Mouse (Mus musculus) yolk sac, embryonic 10.5 days (tissue): ENCODE data around the gene Mettl21e.
"Not testable (repeated sequence)": the region's sequence is repeated elsewhere in the genome, so short reads cannot be mapped to it uniquely, and the experiment has no call there.

Experiments
- DNase-seq: peaks from one replicate; pipeline ENCODE4 v3.0.0-alpha.2; 2017; ENCODE audit warnings: low spot score

Mettl21e gene

DNA sequence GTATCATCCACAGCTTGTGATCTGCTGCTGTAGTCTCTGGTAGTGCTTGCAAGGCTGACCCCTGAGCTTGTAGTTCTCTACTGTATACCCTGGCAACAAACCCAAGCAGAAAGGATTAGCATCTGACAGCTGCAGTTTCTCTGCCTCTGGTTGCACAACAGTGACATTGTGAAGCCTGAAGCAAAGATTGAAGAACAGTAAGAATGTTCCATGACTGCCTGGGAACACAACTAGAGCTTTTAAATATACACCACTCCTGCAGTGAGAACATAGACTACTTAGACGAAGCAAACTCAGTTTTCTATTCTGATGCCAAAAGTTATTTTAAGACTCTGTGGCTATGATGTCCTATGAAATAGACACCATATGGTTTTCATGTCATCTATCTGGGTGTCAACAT is at the start of gene Mettl21e:
TSS of gene Mettl21e (minus strand) at position 86 of the 400 bp plus-strand sequence.
- no peak for DNase-seq

DNA sequence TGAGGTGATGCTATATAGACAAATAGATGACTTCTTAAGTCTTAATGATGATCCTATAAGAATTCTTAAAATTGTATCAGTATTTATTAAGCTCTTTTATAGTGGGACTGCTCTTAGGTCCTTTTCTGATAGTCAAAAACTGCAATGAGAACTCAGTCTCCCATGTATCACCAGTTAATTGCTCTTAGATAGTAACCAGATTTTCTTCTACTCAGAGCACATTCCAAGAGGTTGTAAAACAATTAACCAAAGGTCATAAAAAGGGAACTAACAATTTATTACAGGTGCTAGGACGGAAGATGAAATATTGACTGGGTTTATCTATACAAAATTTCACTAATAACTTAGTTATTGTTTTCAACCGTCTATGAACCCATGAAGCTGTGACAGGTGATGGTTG is 21.7 kb upstream of the Mettl21e start:
- DNase-seq = not testable (repeated sequence)

DNA sequence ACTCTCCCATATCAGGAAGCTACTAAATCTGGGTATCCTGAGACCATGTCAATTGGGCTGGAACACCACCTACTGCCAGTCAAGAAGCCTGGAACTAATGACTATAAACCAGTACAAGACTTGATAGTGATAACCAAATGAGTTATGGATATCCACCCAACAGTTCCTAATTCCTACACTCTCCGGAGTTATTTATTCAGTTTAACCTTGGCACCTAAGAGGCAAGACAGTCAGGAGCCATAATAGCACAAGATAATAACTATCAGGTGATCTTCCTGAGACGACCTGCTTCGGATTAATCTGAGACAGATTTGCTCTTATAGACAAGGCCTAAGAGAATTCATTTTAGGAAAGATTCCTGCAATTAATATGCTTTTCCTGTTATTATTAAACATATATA is 21.2 kb upstream of the Mettl21e start:
- DNase-seq = no peak

DNA sequence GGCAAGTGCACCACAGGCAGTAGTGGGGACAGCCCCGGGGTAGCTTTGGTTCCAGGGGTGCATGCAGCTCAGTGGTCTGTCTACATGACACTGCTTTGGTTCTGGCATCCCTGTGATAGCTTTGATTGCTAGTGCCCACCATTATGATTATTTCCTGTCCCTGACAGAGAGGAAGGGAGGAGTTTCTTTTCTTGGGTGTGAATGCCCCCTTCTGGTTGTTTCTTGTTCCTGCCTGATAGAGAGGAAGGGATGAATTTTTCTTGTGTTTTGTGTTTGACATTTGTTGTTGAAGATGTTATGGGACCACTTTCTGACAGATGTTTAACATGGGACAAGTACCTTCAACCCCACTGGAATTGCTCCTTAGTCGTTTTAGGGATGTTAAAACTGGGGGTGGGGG is 18.5 kb upstream of the Mettl21e start:
- no peak for DNase-seq

DNA sequence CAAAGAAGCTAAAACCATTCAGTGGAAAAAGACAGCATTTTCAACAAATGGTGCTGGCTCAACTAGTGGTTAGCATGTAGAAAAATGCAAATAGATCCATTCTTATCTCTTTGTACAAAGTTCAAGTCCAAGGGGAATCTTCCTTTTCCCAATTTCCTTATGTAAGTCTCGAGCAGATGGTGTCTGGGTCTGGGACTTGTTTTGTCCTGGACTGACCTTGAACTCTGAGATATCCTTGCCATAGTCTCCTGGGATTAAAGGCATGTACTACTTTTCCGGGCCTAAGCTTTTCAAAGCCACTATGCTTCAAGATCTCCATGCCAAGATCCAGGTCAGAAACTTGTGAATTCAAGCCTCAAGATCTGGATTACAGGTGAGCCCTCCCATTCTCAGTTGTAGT is 16.6 kb upstream of the Mettl21e start:
- no peak for DNase-seq

GRCm38 (mm10) chr1:44234531-44234930 is 15.8 kb upstream of the Mettl21e start:
- not testable (repeated sequence) for DNase-seq

GRCm38 (mm10) chr1:44229044-44229443 is 10.3 kb upstream of the Mettl21e start:
- peak; percentile 9 for DNase-seq

DNA sequence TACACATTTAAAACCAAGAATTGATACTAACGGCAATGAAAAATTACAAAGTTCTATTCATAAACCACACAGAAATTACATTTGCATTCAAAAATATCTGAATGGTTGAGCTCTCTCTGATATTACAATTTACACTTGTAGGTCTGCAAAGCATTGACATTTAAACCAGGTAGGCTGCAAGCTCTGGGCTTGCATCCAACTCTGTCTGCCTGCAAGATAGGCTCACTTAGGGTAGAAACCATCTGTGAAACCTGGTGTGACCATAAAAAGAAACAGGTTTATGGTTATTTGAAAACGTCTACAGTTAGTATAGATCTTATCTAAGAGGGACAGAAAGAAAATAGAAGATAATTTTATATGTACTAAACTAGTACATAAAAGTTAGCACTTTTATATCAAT is 1.6 kb downstream of the Mettl21e start:
- no peak for DNase-seq

DNA sequence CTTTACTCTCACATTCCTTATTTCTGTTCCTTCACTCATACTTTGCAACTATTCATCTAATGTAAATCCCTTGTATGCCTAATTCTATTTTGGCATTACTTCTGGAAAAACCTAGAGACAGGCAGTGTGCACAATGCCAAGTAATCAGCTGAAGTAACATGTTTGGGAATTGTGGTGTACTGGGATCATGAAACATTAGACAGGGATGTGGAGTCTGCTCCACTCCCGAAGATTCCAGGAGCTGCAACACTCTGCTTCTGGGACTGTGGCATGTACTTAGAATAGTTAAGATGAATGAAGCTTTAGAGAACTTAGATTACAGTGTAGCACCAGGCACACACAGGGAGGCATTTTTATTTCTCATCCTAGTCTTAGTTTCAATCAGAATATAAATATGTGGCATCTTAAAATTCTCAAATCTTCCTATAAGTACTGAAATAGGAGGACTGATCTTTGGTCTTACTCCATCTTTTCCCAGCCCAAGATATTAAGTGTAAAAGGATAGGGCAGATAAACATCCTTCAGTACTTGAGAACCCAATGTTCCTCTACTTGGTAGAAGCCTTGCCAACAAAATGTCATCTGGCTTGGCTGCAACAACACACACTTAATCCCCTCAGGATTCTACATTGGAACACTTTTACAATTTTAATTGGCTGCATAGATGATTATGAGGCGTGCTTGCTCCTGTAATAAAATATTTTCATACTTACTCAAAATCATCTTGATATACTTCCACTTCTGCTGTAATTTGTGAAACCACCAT is 2.2 kb downstream of the Mettl21e start:
- no peak for DNase-seq

DNA sequence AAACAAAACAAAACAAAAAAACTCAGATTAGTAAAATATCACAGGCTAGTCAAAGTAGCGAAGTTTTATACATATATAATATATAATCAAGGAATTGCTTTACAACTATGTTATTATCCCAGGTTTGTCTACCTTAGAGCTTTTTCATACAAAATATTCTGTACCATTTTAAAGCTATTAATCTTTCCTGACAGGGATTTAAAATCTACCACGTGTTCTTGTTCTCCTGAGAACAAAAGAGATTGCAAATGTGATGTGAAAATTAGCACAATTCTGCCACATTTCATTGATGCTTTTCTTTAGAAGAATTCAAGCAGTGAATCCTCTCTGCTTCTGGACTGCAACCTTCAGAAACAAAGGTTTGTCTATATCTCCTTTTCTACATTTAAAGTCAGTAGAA is 4.3 kb downstream of the Mettl21e start:
- no peak for DNase-seq

GRCm38 (mm10) chr1:44202876-44203275 is 15.9 kb downstream of the Mettl21e start:
- DNase-seq = no peak

GRCm38 (mm10) chr1:44198273-44199171 is 20.2 kb downstream of the Mettl21e start:
- peak; percentile 30 for DNase-seq

- DNase-seq = no peak
Observed at GRCm38 (mm10) chr1:44186396-44186795, 32.4 kb downstream of the Mettl21e start.

GRCm38 (mm10) chr1:44178086-44178485 is 40.7 kb downstream of the Mettl21e start:
- DNase-seq = no peak

GRCm38 (mm10) chr1:44173903-44174302 is 44.9 kb downstream of the Mettl21e start:
- no peak for DNase-seq

GRCm38 (mm10) chr1:44172656-44173055 is 46.1 kb downstream of the Mettl21e start:
- DNase-seq = no peak

GRCm38 (mm10) chr1:44167859-44168383 is 50.8 kb downstream of the Mettl21e start:
- no peak for DNase-seq

GRCm38 (mm10) chr1:44162389-44162788 is 56.4 kb downstream of the Mettl21e start:
- DNase-seq = no peak

GRCm38 (mm10) chr1:44161818-44162217 is 56.9 kb downstream of the Mettl21e start:
- DNase-seq = no peak

GRCm38 (mm10) chr1:44158317-44158716 is 60.4 kb downstream of the Mettl21e start:
- DNase-seq = no peak

- no peak for DNase-seq
Observed at GRCm38 (mm10) chr1:44155287-44155686, 63.5 kb downstream of the Mettl21e start.
